Mouse (Mus musculus) C2C12 (cell line): ENCODE data around the gene Sfn.

ENCODE experiments used
- CTCF ChIP-seq: IDR thresholded peaks from one replicate; pipeline ENCODE4 v1.5.1; 2011; ENCODE audit not compliant: control insufficient read depth, insufficient read depth, insufficient read length
- USF1 ChIP-seq: IDR thresholded peaks from one replicate; pipeline ENCODE4 v1.6.1; 2011; ENCODE audit warnings: low read depth, mild to moderate bottlenecking, control low read depth, moderate library complexity

DNA sequence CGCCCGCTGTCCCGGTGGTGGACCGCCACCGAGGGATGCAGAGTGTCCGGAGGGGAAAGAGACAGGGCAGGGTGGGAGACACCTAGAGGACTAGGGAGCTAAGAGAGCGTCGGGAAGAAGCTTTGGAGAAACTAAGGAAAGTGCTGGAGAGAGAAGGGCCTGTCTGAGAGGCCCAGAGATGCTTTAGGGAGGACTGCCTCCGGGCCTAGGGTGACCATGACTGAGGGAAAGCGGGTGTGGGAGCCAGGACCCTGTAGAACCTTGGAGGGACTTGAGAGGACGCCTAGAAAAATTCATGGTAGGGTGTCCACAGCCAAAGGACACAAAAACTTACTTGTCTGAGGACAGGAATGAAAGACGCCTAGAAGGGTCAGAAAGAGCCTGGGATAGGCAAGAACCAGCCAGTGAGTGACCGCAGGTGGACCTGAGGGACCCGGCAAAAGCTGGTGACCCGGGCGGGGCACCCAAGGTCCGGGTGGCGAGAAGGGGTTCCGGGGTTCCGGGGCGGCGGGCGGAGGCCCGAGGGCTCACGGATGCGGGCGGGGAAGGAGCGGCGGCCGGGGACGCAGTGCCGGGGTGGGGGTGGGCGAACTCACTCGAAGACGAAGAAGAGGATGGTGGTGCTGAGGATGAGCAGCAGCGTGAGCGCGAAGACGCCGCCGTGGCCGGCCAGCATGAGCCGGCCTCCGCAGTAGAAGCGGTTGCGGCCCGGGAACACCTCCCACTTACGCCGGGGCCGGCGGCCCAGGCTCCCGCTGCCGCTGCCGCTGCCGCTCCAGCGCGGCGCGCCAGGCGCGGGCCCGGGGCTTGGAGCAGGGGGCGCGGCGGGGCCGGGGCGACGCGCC lies 30.7 kb upstream of the Sfn start:
- TF ChIP-seq USF1 (no peak), CTCF (no peak)
